Mouse (Mus musculus) CD4-positive, CD25-positive, alpha-beta regulatory T cell, adult 2 months (primary cell): ENCODE data around the gene Herpud2.
"Not testable (repeated sequence)": the region's sequence is repeated elsewhere in the genome, so short reads cannot be mapped to it uniquely, and the experiment has no call there.

Experiments
- DNase-seq: peaks from one replicate; pipeline ENCODE4 v3.0.0-alpha.2; 2012; ENCODE audit warnings: low read depth, low spot score

The Herpud2 gene

DNA sequence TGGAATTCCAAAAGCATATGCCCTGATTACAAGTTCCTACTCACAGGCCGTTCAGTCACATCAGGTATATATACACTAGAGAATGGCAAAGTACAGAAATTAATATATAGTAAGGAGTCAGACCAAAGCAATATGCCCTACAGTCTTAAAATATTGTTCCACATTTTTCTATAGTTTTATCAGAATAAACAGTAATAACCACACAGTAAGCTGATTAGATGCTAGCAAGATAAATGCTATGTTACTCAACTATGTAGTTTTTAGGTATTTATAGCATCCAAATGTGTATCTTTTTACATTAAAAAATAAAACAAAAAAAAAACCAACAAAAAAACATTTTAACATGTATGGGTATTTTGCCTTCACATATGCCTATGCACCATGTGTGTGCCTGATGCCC is 5.7 kb downstream of the Herpud2 start:
- DNase-seq: no peak

DNA sequence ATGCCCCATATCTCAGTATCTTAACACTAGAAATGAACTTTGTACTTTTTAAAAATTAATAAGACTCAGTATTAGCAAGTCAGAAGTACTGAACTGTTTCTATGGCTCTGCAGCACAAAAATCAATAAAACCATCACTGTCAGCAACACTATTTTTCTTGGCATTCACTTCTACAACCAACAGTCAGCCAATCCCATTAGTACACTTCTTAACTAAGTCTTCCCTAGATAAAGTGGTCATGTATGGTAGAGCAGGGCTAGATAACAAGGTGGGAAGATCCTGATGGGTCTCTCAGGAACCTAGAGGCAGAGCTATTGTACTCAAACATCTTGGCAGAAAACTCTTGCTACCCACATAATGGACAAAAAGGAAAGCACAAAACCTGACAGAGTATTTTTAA is 7.7 kb downstream of the Herpud2 start:
- no peak for DNase-seq

DNA sequence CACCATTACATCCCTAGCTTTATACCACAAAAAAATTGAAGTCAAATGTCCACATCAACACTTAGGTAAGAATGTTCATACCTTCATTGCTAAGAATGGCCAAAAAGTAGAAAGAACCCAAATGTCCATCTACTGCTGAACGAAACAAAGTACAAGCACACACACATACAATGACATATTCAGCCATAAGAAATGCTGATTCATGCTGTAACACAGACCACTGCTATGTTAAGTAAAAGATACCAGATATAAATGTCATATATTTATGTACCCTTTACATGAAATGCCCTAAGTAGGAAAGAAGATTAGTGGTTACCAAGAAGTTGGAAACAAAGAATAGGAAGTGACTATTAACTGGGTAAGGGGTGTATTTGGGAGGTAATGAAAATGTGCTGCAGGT is 8.6 kb downstream of the Herpud2 start:
- DNase-seq: no peak

DNA sequence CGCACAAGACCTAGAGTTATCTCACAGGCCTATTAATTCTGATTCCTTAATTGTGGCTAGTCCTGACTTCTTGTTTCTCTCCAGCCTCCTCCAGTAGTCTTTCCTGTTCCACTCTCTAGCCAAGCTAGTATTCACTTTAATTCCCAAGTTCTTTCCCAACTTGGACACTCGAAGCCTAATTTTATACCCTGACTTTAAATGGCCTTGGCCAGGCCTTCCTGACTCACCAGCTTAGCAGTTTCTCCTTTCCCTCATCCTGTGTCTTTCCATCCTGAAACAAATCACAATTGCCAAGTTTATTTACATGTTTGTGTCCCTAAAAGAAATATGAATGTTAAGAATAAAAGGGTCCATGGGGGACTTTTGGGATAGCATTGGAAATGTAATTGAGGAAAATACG is 9.6 kb downstream of the Herpud2 start:
- no peak for DNase-seq

DNA sequence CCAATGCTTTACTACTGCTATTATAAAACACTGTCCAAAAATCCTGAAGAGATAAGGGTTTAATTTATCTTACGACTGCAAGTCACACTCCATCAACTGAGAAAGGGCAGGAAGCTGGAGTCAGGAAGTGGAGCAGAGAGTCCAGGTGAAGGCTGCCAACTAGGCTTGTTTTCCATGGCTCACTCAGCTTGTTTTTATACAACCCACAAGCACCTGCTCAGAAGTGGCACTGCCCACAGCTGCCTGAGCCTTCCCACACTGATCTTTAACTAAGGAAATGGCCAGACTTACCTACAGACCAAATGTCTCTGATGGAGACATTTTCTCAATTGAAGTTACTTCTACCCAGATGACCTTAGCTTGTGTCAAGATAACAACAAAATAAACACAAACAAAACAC is 11.3 kb downstream of the Herpud2 start:
- no peak for DNase-seq

DNA sequence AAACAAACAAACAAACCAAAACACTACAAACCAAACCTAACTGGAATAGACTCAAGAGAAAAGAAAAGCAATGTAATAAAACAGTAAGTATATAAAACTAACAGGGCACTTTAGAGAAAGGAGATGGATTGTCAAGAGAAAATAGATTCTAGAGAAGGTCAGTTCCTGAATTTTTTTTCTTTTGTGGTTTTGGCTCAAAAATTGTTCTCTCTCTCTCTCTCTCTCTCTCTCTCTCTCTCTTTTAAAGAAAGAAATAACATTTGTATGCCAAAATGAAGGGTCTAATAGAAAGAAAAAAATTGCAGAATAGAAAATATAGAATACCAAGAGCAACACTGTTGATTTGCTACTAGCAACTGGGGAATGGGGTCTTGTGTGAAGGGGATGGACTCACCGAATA is 12.7 kb downstream of the Herpud2 start:
- no peak for DNase-seq

DNA sequence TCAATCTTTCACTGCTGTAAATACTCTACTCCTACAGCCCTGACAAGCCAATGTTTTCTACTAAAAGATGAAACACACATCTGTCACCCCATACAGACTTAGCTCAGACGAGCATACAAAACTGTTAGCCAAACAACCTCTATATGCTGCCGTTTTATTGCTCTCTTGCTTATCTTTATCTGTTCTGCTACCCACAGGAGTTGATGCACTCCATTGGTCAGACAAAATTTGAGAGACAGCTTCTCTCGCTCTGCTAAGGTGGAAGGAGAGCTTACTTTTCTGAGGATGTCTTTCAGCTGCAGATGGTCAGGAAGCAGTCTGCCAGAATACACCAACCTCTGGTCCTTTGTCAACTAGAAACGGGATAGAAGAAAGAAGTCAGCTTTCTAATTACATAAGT is 18.7 kb downstream of the Herpud2 start:
- no peak for DNase-seq

DNA sequence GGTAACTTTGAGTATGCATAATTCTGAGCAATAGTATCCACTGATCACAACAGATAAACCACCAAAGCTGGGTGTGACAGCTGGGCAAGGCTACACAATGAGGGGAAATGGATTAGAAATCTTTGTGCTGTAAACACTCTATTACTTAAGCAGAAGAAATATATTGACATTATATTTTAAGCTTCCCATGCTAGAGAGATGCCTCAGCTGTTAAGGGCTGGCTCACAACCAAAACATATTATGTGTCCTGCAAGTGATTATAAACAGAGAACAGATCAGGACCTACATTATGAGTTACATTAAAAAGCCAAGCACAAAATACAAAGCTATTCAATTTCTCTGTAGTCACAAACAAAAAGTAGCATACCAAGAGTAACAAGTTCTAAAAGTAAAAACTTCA is 19.4 kb downstream of the Herpud2 start:
- no peak for DNase-seq

DNA sequence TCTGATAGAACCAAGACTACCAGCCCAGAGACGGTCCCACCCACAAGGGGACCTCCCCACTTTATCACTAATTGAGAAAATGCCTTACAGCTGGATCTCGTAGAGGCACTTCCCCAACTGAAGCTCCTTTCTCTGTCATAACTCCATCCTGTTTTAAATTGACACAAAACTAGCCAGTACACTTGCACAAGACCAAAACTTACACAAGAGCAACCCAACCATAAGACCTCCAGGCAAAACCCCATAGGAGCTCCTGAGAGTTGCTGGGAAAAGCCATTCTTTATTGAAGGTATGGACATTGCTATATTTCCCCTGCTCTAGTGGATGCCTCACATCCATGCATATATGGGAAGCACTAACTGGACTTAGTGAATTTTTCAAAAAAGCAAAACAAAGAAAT is 27.6 kb downstream of the Herpud2 start:
- no peak for DNase-seq

DNA sequence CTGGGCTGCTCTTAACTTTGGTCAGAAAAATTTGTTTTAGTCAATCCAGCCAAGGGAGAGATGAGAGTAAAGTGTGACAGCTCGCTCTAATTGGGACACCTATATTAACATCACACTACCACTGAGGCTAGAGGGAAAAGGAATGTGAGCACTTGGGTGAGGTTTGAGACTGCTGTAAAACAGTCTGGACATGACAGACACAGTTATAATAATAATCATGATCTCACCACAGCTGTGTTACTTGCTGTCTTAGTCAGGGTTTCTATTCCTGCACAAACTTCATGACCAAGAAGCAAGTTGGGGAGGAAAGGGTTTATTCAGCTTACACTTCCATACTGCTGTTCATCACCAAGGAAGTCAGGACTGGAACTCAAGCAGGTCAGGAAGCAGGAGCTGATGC is 28.0 kb downstream of the Herpud2 start:
- DNase-seq: not testable (repeated sequence)

DNA sequence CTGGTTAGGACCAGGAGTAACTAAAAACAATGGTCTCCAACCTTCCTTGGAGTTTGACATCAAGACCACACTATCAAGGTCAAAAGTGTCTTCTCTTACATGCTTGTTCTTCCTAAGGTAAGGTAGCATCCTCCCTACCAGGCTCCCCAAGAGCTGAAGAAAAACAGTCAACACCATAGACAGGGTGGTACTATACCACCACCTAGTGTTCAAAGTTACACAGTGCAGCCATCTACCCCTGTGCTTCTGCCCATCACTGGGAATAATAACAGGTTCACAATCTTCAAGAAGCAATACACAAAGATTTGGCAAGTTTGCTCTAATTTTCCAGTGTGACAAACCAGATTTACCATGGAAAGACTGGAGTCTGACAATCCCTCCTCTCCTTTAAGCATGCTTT is 47.0 kb downstream of the Herpud2 start:
- DNase-seq: peak; percentile 68

DNA sequence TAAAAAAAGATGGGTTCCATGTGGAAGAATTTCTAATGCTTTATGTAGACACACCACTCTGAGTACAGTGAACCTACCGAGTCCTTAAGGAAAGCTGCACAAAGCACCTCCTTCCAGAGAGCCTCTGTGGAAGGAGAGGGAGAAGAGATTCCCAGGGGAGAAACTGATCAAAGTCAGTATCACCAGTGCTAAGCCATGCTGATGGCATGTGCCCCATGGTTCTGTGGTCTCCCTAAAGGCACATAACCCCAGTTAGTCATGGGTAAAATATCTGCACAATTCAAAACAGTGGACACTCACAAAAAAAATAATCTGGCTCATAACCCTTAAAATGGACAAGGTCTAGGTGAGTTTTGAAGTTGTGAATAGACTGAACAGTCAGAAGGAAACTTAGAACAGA is 48.7 kb downstream of the Herpud2 start:
- no peak for DNase-seq

DNA sequence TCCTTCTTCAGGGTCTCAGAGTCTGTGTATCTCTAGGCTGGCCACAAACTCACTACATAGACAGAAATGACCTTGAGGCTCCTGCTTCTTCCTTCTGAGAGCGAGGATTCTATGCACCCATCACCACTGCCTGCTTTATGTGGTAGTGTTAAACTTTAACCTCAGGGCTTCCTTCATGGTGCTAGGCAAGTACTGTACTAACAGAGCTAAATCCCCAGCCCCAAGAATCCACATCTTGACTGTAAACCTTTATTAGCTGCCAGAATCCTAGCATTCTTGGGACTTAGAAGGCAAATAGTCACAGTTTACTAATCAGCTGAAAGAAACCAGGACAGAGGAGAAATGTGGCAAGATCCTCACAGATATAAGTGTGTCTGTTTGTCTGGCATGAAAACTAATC is 60.8 kb downstream of the Herpud2 start:
- DNase-seq: no peak

DNA sequence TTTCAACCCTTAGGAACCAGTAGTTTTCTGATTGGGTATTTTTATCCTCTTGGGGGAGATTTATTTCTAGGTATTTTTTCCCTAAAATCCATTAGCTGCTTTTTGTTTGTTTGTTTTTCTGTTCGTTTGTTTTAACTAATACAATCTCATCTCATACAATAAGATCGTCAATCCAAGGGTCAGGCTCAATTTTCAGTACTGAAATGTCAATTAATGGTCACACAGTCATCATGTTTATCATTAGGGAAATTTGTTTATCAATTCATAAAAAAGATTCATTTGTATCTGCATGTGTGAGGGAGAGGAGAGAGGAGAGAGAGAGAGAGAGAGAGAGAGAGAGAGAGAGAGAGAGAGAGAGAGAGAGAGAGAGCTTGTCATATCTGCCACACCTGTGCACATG is 62.5 kb downstream of the Herpud2 start, which contains the start of gene Gm10181:
Gm10181 (plus strand) TSS at position 301 of the 400 bp plus-strand sequence.
- DNase-seq: no peak

DNA sequence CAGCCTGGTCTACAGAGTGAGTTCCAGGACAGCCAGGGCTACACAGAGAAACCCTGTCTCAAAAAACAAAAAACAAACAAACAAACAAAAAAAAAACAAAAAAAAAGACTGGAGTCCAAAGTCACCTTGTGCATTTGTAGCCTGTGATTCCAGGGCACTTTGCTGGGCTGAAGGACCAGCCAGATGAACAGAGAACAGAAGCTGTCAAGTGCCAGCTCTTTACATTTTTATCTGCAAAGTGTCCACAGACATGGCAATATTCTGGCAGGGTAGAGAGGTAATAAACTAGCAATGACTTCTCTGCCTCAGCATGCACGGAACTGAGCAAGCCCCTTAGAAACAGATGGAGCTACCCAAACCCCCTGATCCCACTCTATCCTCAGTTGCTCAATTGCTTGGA is 75.1 kb downstream of the Herpud2 start:
- no peak for DNase-seq

DNA sequence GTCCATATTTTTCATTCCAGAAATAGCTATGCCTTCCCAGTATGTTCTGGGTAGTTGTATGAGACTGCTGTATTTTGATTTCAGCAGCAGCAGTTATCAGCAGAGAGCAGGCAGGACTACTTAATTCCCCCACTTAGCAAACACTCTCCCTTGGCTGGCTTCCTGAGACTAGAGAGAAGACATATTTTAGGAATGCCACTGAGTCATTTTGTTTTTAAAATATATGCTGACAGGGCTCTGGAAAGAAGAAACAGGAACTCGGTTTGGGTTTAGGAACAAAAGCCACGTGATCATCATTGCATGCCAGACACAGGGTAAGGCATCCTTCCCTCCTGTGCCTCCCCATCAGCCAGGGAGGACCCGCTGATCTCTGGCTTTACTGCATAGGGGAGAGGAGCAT is 75.6 kb downstream of the Herpud2 start:
- no peak for DNase-seq

DNA sequence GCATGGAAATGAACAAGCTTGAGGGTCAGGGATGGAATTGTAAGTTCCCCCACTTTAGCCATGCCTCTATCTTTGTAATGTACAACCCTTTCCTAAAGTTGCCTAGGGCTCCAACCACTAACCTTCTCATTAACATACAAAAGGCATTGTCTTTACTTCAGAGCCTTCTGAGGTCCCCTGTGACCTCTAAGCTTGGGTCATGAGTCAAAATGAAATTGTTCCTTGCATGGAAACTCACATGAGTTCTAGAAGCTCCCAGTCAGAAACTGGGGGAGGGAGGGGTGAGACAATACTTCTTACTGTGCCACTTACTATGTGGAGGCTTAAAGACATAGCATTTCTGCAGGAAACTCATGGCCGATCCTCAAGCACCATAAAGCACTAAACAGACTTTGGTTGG is 79.0 kb downstream of the Herpud2 start:
- DNase-seq: no peak

DNA sequence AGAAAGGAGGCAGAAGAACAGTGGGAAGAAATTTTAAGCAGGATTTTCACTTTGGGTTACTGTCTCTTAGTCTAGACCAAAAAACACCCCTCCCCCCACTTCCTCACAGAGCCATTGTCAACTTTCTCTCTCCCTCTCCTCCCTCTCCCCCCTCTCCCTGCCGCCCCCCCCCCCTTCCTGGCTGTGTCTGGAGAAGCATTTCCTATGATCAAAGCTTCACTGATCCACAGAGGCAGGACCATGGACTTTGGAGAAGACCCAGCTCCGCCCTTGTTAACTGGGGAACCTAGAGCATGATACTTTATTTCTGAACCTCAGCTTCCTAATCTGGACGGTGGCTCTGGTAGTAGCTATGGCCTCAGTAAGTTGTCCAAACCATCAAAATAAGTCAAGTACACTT is 92.9 kb downstream of the Herpud2 start:
- no peak for DNase-seq
